Mouse (Mus musculus): ENCODE results near the gene Cdk1. TPM values are rescaled to one million over a fixed set of nuclear protein-coding genes. Genes with fewer than 3 reads are reported as not detected.

Gene Cdk1
- 440 and 527 TPM in 2 replicates for polyA plus RNA-seq (2016; fragmentation: Nextera tagmentation; extraction: Ambion mirVana)

GRCm38 (mm10) chr10:69352212-69353085, at the start of gene Cdk1:
Gene Cdk1 (minus strand): TSS chr10:69352938.
- Histone ChIP-seq H3K27ac (replicated peaks) (peak within 1 kb of the TSS; percentile 98), H3K9me3 (replicated peaks) (no peaks in the 10 kb centered on the region; the same call in 1 of the 2 replicates), H3K36me3 (peaks cover 41% of the 10 kb centered on the region), H3K4me1 (peaks cover 51% of the 10 kb centered on the region), H3K4me3 (peak within 1 kb of the TSS; percentile 93), H3K27me3 (ENCODE audit: low read depth, poor library complexity, severe bottlenecking) (no peaks in the 10 kb centered on the region)
- peak; percentile 98 for DNase-seq (ENCODE audit: low spot score)
- under 1% methylated on average over 51 of the region's 51 CpGs for WGBS

DNA sequence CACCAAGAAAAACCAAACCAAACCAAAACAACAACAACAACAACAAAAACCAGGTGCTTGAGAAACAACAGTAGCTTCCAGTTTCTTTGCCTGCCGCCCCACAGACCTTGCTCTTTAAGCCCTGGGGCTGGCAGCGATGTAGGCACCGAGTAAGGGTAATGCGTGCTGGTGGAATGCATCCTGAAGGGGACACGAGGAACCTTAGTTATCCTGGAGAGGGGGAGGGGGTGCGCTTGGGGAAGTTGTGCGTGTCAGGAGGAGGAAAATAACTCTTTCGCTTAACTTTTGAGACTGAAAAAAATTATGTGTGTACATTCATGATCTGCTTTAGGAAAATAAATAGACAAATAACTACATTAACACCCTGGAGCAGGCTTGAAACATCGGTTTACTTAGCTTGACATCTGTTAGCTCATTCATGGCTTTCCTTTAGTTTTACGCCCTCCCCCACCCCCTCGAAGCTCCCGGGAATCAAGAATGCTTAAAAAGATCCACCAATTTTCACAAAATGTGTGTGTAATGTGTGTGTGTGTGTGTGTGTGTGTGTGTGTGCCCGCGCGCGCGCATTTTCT, 47.2 kb upstream of the Cdk1 start:
- Histone ChIP-seq H3K4me3 (peak overlapping the region; percentile 79), H3K27ac (replicated peaks) (no peak overlapping the region), H3K9me3 (replicated peaks) (no peaks in the 10 kb centered on the region), H3K4me1 (peaks cover 27% of the 10 kb centered on the region), H3K27me3 (ENCODE audit: low read depth, poor library complexity, severe bottlenecking) (peaks cover 73% of the 10 kb centered on the region), H3K36me3 (no peaks in the 10 kb centered on the region)
- WGBS: 4% methylated on average over 17 of the region's 17 CpGs
- DNase-seq (ENCODE audit: low spot score): peak; percentile 32

DNA sequence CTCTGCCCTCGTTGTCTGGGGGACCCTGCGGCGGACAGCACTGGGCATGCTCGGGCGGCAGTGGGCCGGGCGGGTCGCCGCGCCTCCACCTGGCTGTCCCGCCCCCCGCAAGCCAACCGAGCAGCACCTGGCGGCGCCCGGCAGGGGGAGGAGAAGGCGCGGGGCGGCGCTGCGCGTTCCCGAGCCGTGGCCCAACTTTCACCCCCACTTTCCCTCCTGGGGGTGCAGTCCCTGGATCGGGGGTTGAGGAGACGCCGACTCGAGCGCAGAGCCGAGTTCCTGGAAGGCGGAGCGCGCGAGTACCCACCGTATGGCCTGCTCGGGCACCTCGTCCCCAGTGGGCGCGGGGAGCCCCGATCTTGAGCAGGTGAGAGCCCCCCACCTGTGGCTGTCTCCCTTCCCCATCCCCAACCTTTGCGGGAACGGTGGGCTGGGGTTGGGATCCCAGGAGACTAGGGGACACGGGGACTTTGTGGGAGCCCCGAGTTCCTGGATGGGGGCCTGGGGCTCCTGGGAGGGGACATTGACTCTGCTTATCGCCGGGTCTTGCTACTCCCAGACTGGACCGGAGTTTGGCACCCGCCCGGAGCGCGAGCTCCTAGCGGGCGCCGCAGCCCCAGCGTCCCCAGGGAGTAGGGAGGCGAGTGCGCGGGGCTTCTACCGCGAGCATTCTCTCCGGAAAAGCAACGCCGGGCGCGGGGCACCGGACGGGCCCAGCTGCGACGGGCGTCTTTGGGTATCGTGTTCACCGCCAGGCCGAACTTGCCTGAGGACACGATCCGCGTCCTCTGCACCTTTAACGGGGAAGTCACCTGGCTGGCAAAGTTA, 46.2 kb upstream of the Cdk1 start, which contains the start of gene Ank3:
Ank3 (plus strand) TSS at position 11 of the 828 bp plus-strand sequence.
- WGBS: under 1% methylated on average over 72 of the region's 77 CpGs
- H3K27ac ChIP-seq (replicated peaks): peak within 1 kb of the TSS; percentile 42; the same call in 1 of the 2 replicates
- H3K36me3 ChIP-seq: no peaks in the 10 kb centered on the region
- peak; percentile 45 for DNase-seq (ENCODE audit: low spot score)
- H3K27me3 ChIP-seq (ENCODE audit: low read depth, poor library complexity, severe bottlenecking): peaks cover 78% of the 10 kb centered on the region
- peaks cover 27% of the 10 kb centered on the region for H3K4me1 ChIP-seq
- peak within 1 kb of the TSS; percentile 79 for H3K4me3 ChIP-seq
- H3K9me3 ChIP-seq (replicated peaks): no peaks in the 10 kb centered on the region

- Histone ChIP-seq H3K36me3 (no peaks in the 10 kb centered on the region), H3K27me3 (ENCODE audit: low read depth, poor library complexity, severe bottlenecking) (peaks cover 78% of the 10 kb centered on the region), H3K4me1 (peaks cover 27% of the 10 kb centered on the region), H3K27ac (replicated peaks) (no peak overlapping the region), H3K4me3 (peak overlapping the region; percentile 79), H3K9me3 (replicated peaks) (no peaks in the 10 kb centered on the region)
- WGBS: under 1% methylated on average over 26 of the region's 26 CpGs
- DNase-seq (ENCODE audit: low spot score): peak; percentile 41
These were observed 45.5 kb upstream of the Cdk1 start for GRCm38 (mm10) chr10:69398197-69398762.

DNA sequence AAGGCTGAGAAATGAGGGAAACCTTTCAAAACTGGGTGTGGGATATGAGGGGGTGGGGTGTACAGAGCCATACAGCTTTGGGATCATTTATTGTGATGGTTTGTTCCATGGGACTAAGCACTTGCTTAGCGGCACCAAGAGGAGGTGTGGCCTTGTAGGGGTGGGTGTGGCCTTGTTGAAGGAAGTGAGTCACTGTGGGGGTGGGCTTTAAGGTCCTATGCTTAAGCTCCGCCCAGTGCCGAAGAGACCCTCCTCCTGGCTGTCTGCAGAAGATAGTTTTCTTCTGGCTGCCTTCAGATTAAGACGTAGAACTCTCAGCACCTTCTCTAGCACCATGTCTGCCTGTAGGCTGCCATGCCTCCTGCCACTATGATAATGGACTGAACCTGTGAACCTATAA, 36.8 kb upstream of the Cdk1 start:
- DNase-seq (ENCODE audit: low spot score): no peak
- 89% methylated on average over 4 of the region's 4 CpGs for WGBS
- no peaks in the 10 kb centered on the region for H3K4me1 ChIP-seq
- no peaks in the 10 kb centered on the region for H3K9me3 ChIP-seq (replicated peaks)
- no peak overlapping the region for H3K27ac ChIP-seq (replicated peaks)
- H3K27me3 ChIP-seq (ENCODE audit: low read depth, poor library complexity, severe bottlenecking): peaks cover 1% of the 10 kb centered on the region; the same call in 1 of the 2 replicates
- H3K4me3 ChIP-seq: no peak overlapping the region
- H3K36me3 ChIP-seq: no peaks in the 10 kb centered on the region

DNA sequence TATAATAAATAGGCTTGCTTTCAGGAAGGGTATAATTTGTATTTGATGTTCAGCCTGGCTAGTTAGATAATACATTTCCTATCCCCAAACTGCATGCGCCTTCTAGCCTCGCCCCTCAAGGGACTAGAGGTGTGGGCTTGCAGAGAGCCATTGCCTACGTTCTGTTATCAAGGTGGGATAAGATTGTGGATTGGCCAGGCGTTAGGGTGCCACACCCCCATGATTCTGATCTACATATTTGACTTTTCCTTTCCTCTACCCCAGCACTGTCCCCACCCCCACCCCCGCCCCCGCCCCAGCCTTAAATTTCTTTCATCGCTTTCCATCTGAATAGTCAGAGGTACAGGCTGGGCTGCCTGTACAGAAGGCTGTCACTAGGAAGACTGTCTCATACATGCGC, 34.0 kb upstream of the Cdk1 start:
- 80% methylated on average over 8 of the region's 8 CpGs for WGBS
- no peaks in the 10 kb centered on the region for H3K36me3 ChIP-seq
- H3K27ac ChIP-seq (replicated peaks): no peak overlapping the region
- H3K4me3 ChIP-seq: no peak overlapping the region
- DNase-seq (ENCODE audit: low spot score): no peak
- H3K4me1 ChIP-seq: peaks cover 4% of the 10 kb centered on the region
- no peaks in the 10 kb centered on the region for H3K27me3 ChIP-seq (ENCODE audit: low read depth, poor library complexity, severe bottlenecking)
- no peaks in the 10 kb centered on the region for H3K9me3 ChIP-seq (replicated peaks)

- WGBS: 92% methylated on average over 8 of the region's 8 CpGs
- Histone ChIP-seq H3K27me3 (ENCODE audit: low read depth, poor library complexity, severe bottlenecking) (no peaks in the 10 kb centered on the region), H3K36me3 (no peaks in the 10 kb centered on the region), H3K27ac (replicated peaks) (no peak overlapping the region), H3K9me3 (replicated peaks) (no peaks in the 10 kb centered on the region), H3K4me1 (peaks cover 4% of the 10 kb centered on the region), H3K4me3 (no peak overlapping the region)
- DNase-seq (ENCODE audit: low spot score): no peak
These were observed 32.4 kb upstream of the Cdk1 start for GRCm38 (mm10) chr10:69385136-69385535.

DNA sequence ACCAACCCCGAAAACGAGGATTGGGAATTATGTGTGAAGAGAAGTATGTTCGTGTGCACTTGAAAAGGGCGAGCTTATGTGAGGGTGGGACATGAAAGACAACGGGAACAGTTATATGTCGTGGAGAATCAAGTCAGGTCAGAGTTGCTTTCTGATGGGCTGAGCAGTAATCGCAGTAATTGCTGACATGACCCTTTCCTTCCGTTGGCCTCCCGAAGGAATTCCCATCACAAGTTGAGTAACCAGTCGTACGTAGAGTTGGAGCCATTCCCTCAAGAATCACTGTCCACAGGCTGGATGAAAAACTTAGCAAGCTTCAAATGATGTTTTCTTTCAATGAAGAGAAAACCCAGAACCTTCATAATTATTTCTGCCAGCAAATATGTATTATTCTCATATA, 31.9 kb upstream of the Cdk1 start:
- Histone ChIP-seq H3K27me3 (ENCODE audit: low read depth, poor library complexity, severe bottlenecking) (no peaks in the 10 kb centered on the region), H3K4me3 (no peak overlapping the region), H3K9me3 (replicated peaks) (no peaks in the 10 kb centered on the region), H3K4me1 (peaks cover 4% of the 10 kb centered on the region), H3K36me3 (no peaks in the 10 kb centered on the region), H3K27ac (replicated peaks) (no peak overlapping the region)
- 87% methylated on average over 11 of the region's 11 CpGs for WGBS
- no peak for DNase-seq (ENCODE audit: low spot score)

- Histone ChIP-seq H3K36me3 (no peaks in the 10 kb centered on the region), H3K27ac (replicated peaks) (no peak overlapping the region), H3K9me3 (replicated peaks) (no peaks in the 10 kb centered on the region), H3K27me3 (ENCODE audit: low read depth, poor library complexity, severe bottlenecking) (no peaks in the 10 kb centered on the region), H3K4me3 (no peak overlapping the region), H3K4me1 (peaks cover 4% of the 10 kb centered on the region)
- no peak for DNase-seq (ENCODE audit: low spot score)
- 100% methylated on average over 1 of the region's 1 CpGs for WGBS
These were observed 30.4 kb upstream of the Cdk1 start for GRCm38 (mm10) chr10:69383186-69383585.

- Histone ChIP-seq H3K27ac (replicated peaks) (no peak overlapping the region), H3K4me3 (no peak overlapping the region), H3K9me3 (replicated peaks) (no peaks in the 10 kb centered on the region), H3K4me1 (no peaks in the 10 kb centered on the region), H3K36me3 (no peaks in the 10 kb centered on the region), H3K27me3 (ENCODE audit: low read depth, poor library complexity, severe bottlenecking) (no peaks in the 10 kb centered on the region)
- WGBS: 52% methylated on average over 7 of the region's 7 CpGs
- no peak for DNase-seq (ENCODE audit: low spot score)
These were observed 22.4 kb upstream of the Cdk1 start for GRCm38 (mm10) chr10:69375154-69375553.

GRCm38 (mm10) chr10:69373796-69374550, 21.2 kb upstream of the Cdk1 start:
- Histone ChIP-seq H3K4me3 (no peak overlapping the region), H3K9me3 (replicated peaks) (no peaks in the 10 kb centered on the region), H3K36me3 (no peaks in the 10 kb centered on the region), H3K27me3 (ENCODE audit: low read depth, poor library complexity, severe bottlenecking) (no peaks in the 10 kb centered on the region), H3K4me1 (no peaks in the 10 kb centered on the region), H3K27ac (replicated peaks) (no peak overlapping the region)
- 70% methylated on average over 10 of the region's 10 CpGs for WGBS
- DNase-seq (ENCODE audit: low spot score): no peak

DNA sequence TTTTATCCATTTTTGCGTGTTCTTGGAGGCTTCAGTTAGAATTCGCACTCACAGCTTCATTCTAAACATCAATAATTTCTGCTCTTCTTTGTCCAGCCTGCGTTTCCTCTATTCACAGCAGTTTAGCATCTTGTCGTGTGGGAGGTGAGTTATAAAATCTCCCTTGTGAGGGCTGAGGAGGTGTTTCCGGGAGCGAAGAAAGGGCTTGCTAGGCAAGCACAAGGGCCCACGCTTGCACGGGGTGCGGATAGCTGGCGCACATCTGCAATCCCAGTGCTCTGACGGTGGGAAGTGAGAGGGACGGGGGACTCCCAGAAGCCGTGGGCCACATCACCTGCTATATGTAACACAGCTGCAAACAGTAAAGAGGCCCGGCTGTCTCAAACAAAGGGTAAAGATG, 19.3 kb upstream of the Cdk1 start:
- Histone ChIP-seq H3K4me3 (no peak overlapping the region), H3K27me3 (ENCODE audit: low read depth, poor library complexity, severe bottlenecking) (no peaks in the 10 kb centered on the region), H3K27ac (replicated peaks) (no peak overlapping the region), H3K4me1 (no peaks in the 10 kb centered on the region), H3K9me3 (replicated peaks) (no peaks in the 10 kb centered on the region), H3K36me3 (no peaks in the 10 kb centered on the region)
- 91% methylated on average over 14 of the region's 14 CpGs for WGBS
- DNase-seq (ENCODE audit: low spot score): no peak
